Mouse (Mus musculus) midbrain, embryonic 16.5 days (tissue): ENCODE data around the gene Hoxb6. TPM values are rescaled to one million over a fixed set of nuclear protein-coding genes. Genes with fewer than 3 reads are reported as not detected.

Source experiments
- ATAC-seq: fragments of 200-750 bp; cut with Nextera tagmentation; 2 replicates; pipeline ENCODE4 v1.8.0; 2017; ENCODE audit warnings: moderate TSS enrichment
- H3K27ac ChIP-seq: fragments of 300-500 bp; sonication (generic); 2 replicates; pipeline ENCODE4 v1.5.1; 2014; ENCODE audit warnings: mild to moderate bottlenecking, low read length, mixed read lengths
- H3K27me3 ChIP-seq: fragments of 300-500 bp; sonication (generic); 2 replicates; pipeline ENCODE4 v1.6.1; 2014; ENCODE audit warnings: low read depth, low read length, mixed read lengths; ENCODE audit not compliant: control insufficient read depth, insufficient read depth
- H3K36me3 ChIP-seq: fragments of 300-500 bp; sonication (generic); 2 replicates; pipeline ENCODE4 v1.6.1; 2014; ENCODE audit warnings: mild to moderate bottlenecking, low read length, moderate library complexity, mixed read lengths; ENCODE audit not compliant: control insufficient read depth, insufficient read depth
- H3K4me1 ChIP-seq: fragments of 300-500 bp; sonication (generic); 2 replicates; pipeline ENCODE4 v1.6.1; 2014; ENCODE audit warnings: mild to moderate bottlenecking, low read length, mixed read lengths; ENCODE audit not compliant: control insufficient read depth, insufficient read depth
- H3K4me2 ChIP-seq: fragments of 300-500 bp; sonication (generic); 2 replicates; pipeline ENCODE4 v1.6.1; 2014; ENCODE audit warnings: mild to moderate bottlenecking, low read length, mixed read lengths
- H3K4me3 ChIP-seq: fragments of 300-500 bp; sonication (generic); 2 replicates; pipeline ENCODE4 v1.5.1; 2014; ENCODE audit warnings: low read depth, mild to moderate bottlenecking, low read length, moderate library complexity, mixed read lengths
- H3K9ac ChIP-seq: fragments of 300-500 bp; sonication (generic); 2 replicates; pipeline ENCODE4 v1.6.1; 2014; ENCODE audit warnings: low read depth, low read length, mixed read lengths
- H3K9me3 ChIP-seq: fragments of 300-500 bp; sonication (generic); replicated peaks from 2 replicates; pipeline ENCODE4 v1.6.1; 2014; ENCODE audit warnings: mild to moderate bottlenecking, low read length, mixed read lengths; ENCODE audit not compliant: control insufficient read depth, poor library complexity, severe bottlenecking
- WGBS: fragments of 180-500 bp; shearing (Covaris S2); extraction: QIAGEN DNeasy Blood & Tissue Kit; methylation state at CpG from one replicate; pipeline ENCODE4 v1.1.7; 2014; 5-methylcytosine and 5-hydroxymethylcytosine counted together
- polyA plus RNA-seq: library from polyadenylated mRNA; unstranded; fragments of >200 nt; fragmentation: Nextera tagmentation; extraction: Ambion mirVana; gene quantifications from 2 replicates; pipeline ENCODE4 v1.2.1, GENCODE M21; 2015

The Hoxb6 gene
- polyA plus RNA-seq, 1 experiment from 2014 or later: not detected

- no peaks in the 10 kb centered on the region for H3K9me3 ChIP-seq
- no peak within 1 kb of the TSS for H3K27ac ChIP-seq
- H3K9ac ChIP-seq: no peak within 1 kb of the TSS
- peaks cover 85% of the 10 kb centered on the region for H3K27me3 ChIP-seq
- no peak within 1 kb of the TSS for H3K4me3 ChIP-seq
- no peaks in the 10 kb centered on the region for H3K36me3 ChIP-seq
- H3K4me2 ChIP-seq: no peak within 1 kb of the TSS
- WGBS: 1% methylated on average over 69 of the region's 69 CpGs
- H3K4me1 ChIP-seq: no peaks in the 10 kb centered on the region
- no peak for ATAC-seq
Observed at GRCm38 (mm10) chr11:96303151-96304099, 11.1 kb downstream of the Hoxb6 start, which contains the start of gene Hoxb5. TSS of gene Hoxb5 (plus strand) at chr11:96303336.

GRCm38 (mm10) chr11:96304381-96305195, 12.3 kb downstream of the Hoxb6 start:
- Histone ChIP-seq H3K9ac (no peak overlapping the region), H3K4me1 (no peaks in the 10 kb centered on the region), H3K9me3 (no peaks in the 10 kb centered on the region)

GRCm38 (mm10) chr11:96305505-96306182, 13.4 kb downstream of the Hoxb6 start:
- Histone ChIP-seq H3K4me3 (no peak overlapping the region), H3K9ac (no peak overlapping the region), H3K4me1 (no peaks in the 10 kb centered on the region), H3K27me3 (peaks cover 91% of the 10 kb centered on the region), H3K9me3 (no peaks in the 10 kb centered on the region), H3K36me3 (no peaks in the 10 kb centered on the region), H3K4me2 (no peak overlapping the region), H3K27ac (no peak overlapping the region)
- 28% methylated on average over 6 of the region's 6 CpGs for WGBS
- ATAC-seq: no peak

More at GRCm38 (mm10) chr11:96304381-96305195, 12.3 kb downstream of the Hoxb6 start:
- no peak overlapping the region for H3K4me3 ChIP-seq
- peaks cover 91% of the 10 kb centered on the region for H3K27me3 ChIP-seq
- H3K27ac ChIP-seq: no peak overlapping the region
- no peaks in the 10 kb centered on the region for H3K36me3 ChIP-seq
- no peak overlapping the region for H3K4me2 ChIP-seq
- ATAC-seq: no peak
- WGBS: 1% methylated on average over 38 of the region's 38 CpGs

DNA sequence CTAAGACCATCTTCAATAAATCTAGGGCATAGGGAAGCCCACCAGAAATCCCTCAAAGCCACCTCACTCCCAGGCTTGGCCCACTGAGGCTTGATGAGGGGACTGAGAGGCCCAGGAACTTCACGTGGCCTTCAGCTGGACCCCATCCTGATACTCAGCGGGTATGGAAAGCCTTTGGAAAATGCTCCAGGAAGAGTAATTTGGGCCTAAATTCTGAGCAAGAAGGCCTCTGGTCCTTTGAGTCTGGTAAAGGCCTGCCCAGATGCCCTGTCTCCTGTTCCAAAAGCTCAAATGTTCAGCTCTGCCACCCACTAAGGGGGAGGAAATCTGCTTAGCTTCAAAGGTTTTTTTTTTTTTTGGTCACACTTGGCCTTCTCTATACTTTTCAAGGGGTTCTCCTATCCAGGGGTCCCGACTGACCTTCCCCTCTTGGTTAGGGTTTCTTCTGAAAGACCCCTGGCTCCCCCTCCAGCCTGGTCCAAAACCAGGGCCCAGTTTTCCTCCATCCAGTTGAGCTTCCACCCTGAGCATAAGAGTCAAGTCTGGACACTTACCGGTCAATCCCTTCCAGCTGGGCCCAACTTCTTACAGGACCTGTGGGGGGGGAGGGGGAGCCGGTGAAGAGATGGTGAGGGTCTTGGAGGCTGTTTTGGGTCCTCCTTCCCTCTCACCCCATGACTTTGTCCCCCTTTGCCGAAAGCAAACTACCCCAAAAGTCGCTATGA, 14.1 kb downstream of the Hoxb6 start:
- no peaks in the 10 kb centered on the region for H3K36me3 ChIP-seq
- H3K27me3 ChIP-seq: peaks cover 92% of the 10 kb centered on the region
- no peaks in the 10 kb centered on the region for H3K9me3 ChIP-seq
- H3K9ac ChIP-seq: no peak overlapping the region
- no peak overlapping the region for H3K4me2 ChIP-seq
- 5% methylated on average over 7 of the region's 7 CpGs for WGBS
- no peak overlapping the region for H3K27ac ChIP-seq
- no peak for ATAC-seq
- H3K4me3 ChIP-seq: no peak overlapping the region
- H3K4me1 ChIP-seq: no peaks in the 10 kb centered on the region

DNA sequence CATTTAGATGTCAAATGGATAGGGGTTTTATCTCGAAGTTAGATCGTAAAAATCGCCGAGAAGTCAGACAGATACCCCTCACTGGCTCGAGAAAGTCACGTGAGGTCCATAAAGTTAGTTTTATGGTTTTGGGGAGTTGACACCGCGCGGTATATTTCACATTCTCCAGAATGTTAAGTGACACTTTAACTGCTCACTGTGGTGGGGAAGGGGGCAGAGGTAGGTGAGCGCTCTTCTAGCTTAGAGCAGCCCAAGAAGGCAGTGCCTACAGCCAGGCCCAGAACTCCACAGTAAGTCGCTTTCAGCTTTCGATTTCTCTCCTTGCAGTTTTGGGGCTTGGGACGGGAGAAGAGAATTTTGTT, 14.6 kb downstream of the Hoxb6 start:
- H3K4me1 ChIP-seq: no peaks in the 10 kb centered on the region
- H3K4me3 ChIP-seq: no peak overlapping the region
- WGBS: 2% methylated on average over 13 of the region's 13 CpGs
- no peaks in the 10 kb centered on the region for H3K9me3 ChIP-seq
- H3K36me3 ChIP-seq: no peaks in the 10 kb centered on the region
- H3K4me2 ChIP-seq: no peak overlapping the region
- no peak overlapping the region for H3K9ac ChIP-seq
- peaks cover 93% of the 10 kb centered on the region for H3K27me3 ChIP-seq
- no peak for ATAC-seq
- H3K27ac ChIP-seq: no peak overlapping the region

DNA sequence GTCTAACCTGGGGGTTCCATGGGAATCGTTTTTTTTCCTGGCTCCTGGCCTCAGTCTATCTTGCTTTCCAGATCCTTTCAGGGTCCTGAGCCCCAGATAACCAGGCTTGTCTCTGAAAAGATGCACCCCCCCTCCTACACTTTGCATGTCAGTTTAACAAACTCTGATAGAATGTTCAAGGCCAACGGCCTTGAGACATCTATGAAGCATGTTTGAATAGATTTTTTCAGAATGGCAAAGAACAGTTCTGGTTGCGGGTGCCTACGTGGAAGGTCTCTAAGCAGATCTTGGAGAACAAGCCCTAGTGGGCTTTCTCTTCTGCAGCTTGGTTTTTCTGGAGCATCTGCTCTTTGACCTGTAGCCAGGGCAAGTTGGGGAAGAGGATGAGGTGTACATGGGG, 16.5 kb downstream of the Hoxb6 start:
- no peak overlapping the region for H3K9ac ChIP-seq
- no peaks in the 10 kb centered on the region for H3K36me3 ChIP-seq
- peaks cover 93% of the 10 kb centered on the region for H3K27me3 ChIP-seq
- no peak overlapping the region for H3K4me2 ChIP-seq
- H3K4me3 ChIP-seq: no peak overlapping the region
- ATAC-seq: no peak
- H3K27ac ChIP-seq: no peak overlapping the region
- no peaks in the 10 kb centered on the region for H3K9me3 ChIP-seq
- no peaks in the 10 kb centered on the region for H3K4me1 ChIP-seq
- WGBS: 9% methylated on average over 4 of the region's 4 CpGs

- 9% methylated on average over 4 of the region's 4 CpGs for WGBS
- Histone ChIP-seq H3K27ac (no peak overlapping the region), H3K27me3 (peaks cover 97% of the 10 kb centered on the region), H3K36me3 (no peaks in the 10 kb centered on the region), H3K9ac (no peak overlapping the region), H3K9me3 (no peaks in the 10 kb centered on the region), H3K4me1 (no peaks in the 10 kb centered on the region), H3K4me3 (no peak overlapping the region), H3K4me2 (no peak overlapping the region)
- ATAC-seq: no peak
Observed at GRCm38 (mm10) chr11:96309288-96309687, 17.0 kb downstream of the Hoxb6 start.

DNA sequence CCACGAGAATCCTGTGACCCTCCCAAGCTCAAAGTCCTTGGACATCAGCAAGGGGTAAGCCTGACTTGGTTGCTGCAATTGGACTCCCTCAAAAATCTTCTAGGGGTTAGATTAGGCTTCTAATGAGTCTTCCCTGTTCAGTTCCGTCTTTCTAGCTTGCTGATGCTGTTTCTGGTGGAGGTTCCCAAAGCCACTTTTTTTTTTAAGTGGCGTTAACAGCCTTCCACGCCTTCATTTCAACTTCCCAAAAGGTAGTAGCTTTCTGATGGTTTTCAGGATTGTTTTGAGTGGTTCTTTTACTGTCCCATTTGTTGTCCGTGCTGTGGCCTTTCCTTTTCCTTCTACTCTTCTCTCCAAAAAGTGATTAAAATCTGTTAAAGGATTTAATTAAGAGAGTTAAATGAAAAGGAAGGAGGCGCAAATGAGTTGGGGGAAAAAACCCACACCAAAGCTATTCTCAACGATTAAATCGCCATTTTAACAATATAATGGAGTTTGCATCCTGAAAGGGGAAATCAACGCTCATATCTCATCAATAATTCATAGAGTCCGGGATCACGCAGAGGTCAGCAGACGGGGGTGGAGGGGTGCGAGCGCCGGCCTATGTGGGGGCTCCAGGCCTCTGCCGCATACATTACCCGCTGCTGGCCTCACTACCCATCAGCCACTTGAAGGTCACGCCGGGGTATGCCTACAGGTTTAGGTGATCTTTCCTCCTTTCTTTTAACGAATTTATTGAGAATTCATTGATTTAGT, 18.1 kb downstream of the Hoxb6 start:
- no peaks in the 10 kb centered on the region for H3K9me3 ChIP-seq
- no peak overlapping the region for H3K27ac ChIP-seq
- no peak overlapping the region for H3K4me2 ChIP-seq
- no peak overlapping the region for H3K9ac ChIP-seq
- peaks cover 96% of the 10 kb centered on the region for H3K27me3 ChIP-seq
- 3% methylated on average over 20 of the region's 20 CpGs for WGBS
- H3K4me3 ChIP-seq: no peak overlapping the region
- H3K36me3 ChIP-seq: no peaks in the 10 kb centered on the region
- no peak for ATAC-seq
- no peaks in the 10 kb centered on the region for H3K4me1 ChIP-seq
